Mouse (Mus musculus): ENCODE results near the gene Nfkb1.

The Nfkb1 gene

DNA sequence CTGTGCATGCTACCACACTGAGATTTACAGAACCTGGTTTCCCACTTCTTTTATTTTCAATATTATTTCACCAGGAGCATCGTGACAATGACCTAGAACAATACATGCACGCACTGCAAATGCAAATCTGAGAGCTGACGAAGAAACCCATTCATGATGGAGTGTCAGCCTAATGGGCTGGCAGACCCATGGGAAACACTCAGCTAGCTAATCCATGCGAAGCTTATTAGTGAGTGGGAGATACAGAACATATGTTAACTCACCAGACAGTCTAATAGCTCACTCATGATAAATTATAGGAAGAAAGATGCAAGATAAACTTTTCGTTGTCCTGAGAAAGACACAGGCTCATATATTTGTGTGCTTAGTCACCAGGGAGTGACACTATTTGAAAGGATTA lies 19.2 kb downstream of the Nfkb1 start:
- DNase-seq (ENCODE audit: low spot score in 2 of 2): no peak

- no peak for DNase-seq (ENCODE audit: low spot score in 2 of 2)
Measured at GRCm38 (mm10) chr3:135670869-135671268, 20.5 kb downstream of the Nfkb1 start.

GRCm38 (mm10) chr3:135667084-135667483 lies 24.3 kb downstream of the Nfkb1 start:
- peak in 1 of 2 experiments; percentile 24 for DNase-seq (ENCODE audit: low spot score in 2 of 2)

DNA sequence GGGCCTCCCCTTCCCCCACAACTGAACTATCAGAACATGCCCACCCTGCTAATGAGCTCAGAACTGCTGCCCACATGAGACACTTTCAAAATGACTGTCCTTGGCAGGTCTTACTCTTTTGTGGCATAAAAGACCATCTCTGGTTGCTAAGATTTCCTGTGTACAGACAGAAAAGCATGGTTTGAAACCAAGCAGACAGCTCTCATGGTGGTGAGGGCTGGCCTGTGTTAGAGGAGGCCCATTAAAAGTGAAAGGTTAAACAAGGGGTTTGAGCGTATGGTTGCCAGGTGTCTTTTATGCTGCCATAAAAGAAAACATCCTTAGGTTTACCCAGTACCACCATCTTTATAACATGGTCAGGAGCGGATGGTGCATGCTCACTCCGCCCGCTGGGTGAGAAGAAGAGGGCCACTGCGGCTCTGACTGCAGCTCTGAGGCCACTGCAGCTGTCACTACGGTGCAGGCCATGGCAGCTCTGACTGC lies 25.5 kb downstream of the Nfkb1 start:
- DNase-seq (ENCODE audit: low spot score in 2 of 2): no peak

DNA sequence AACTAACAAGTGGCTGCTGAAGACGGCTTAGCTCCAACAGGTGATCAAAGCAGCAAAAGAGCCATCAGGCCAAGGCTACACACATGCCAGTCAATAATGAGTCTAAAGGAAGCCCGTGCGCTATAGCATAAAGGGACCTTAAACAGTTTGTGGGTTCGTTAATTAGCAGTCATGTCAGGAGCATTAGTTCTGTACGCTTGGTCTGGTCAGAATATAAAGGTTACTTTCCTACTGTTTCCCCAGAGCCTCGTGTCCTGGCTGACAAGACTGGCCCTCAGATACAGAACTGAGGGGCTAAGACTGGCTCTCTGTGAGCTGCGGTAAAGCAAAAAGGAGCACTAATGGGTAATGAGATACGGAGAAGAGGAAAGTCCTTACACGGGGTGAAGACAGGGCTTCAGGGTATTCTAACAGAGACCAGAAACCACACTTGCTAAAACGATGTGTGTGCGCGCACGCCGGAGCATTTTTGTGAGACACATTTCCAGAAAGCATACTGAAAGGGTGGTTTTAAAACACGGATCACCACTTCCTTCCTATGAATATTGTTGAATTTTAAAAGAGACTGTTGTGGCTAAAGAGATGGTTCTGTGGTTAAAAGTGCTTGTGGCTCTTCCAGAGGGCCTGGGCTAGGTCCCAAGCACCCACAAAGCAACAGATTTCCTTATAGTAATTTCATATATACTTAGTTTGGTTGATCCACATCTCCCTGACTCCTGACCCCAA lies 29.0 kb downstream of the Nfkb1 start:
- DNase-seq (ENCODE audit: low spot score in 2 of 2): no peak

DNA sequence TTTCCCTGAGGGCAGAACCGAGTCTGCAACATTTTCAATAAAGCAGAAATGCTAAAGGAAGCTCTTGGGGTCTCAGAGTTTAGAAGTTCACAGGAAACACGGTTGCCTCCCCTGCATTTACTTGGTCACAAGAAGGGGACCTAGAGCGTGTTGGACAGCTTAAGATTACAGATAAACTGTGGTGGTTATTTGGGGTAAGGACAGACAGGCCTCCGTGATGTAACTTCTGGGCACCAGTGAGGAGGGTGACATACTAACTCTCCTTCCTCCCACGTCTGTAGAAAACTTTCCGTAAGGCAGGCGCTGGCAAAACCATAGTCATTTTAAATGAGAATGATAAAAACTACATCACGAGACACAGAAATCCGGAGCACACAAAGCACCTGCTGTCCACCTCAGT lies 29.6 kb downstream of the Nfkb1 start:
- DNase-seq (ENCODE audit: low spot score in 2 of 2): no peak

- no peak for DNase-seq (ENCODE audit: low spot score in 2 of 2)
Measured at GRCm38 (mm10) chr3:135658540-135659097, 32.7 kb downstream of the Nfkb1 start.

- no peak for DNase-seq (ENCODE audit: low spot score in 2 of 2)
Measured at GRCm38 (mm10) chr3:135656156-135656555, 35.2 kb downstream of the Nfkb1 start.

- no peak for DNase-seq (ENCODE audit: low spot score in 2 of 2)
Measured at GRCm38 (mm10) chr3:135650773-135651555, 40.4 kb downstream of the Nfkb1 start.

GRCm38 (mm10) chr3:135649809-135650208 lies 41.5 kb downstream of the Nfkb1 start:
- no peak for DNase-seq (ENCODE audit: low spot score in 2 of 2)

GRCm38 (mm10) chr3:135648501-135648900 lies 42.8 kb downstream of the Nfkb1 start:
- no peak for DNase-seq (ENCODE audit: low spot score in 2 of 2)

GRCm38 (mm10) chr3:135646622-135647021 lies 44.7 kb downstream of the Nfkb1 start:
- no peak for DNase-seq (ENCODE audit: low spot score in 2 of 2)

DNA sequence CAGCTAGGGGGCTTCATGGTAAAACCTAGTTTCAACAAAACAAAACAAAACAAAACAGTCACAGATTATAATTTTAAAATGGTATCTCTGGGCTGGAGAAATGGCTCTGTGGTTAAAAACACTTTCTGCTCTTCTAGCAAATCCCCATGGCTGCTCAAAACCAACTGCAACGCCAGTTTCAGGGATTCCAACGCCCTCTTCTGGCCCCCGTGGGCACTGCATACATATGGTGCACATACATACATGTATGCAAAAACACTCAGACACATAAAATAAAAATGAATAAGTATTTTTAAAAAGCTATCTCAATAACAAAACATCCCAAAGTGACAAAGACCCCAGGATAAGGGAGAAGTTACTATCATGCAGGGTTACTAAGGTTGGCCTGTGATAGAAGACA lies 46.4 kb downstream of the Nfkb1 start:
- no peak for DNase-seq (ENCODE audit: low spot score in 2 of 2)

- DNase-seq (ENCODE audit: low spot score in 2 of 2): no peak
Measured at GRCm38 (mm10) chr3:135641623-135641915, 49.8 kb downstream of the Nfkb1 start.

DNA sequence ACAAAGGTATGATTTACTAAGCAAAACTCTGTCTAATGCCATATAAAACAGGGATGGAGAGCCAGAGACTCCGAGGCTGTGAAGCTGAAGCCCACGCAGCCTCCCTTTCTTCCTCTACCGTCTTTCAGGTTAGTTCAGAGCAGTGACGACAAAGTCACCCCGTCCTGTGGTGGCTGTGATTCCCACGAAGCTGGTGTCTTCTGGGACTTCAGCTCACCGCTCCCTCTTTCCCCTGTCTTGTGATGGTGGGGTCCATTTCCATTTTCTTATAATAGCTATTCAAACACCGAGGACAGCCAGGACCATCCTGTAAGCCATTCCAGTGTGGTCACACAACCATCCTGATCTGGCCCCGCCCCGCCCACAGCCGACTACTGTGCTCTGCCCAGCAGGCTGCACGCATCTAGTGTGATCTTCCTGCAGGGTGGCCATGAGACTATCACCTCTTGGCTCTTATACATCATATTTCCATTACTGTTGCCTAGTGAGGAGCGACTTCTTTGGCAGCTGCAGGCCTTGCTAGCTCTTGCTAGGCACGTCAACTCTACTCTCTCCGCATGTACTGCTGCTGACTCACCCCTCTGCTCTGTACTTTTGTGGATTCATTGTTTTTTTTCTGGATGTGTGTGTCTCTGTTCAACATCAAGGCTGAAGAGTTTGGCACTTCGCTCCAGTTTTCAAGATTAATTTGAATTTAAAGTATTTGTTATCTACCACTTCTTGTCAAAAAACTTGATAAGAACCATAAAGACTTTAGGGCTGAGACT lies 50.3 kb downstream of the Nfkb1 start:
- DNase-seq (ENCODE audit: low spot score in 2 of 2): no peak

- DNase-seq (ENCODE audit: low spot score in 2 of 2): no peak
Measured at GRCm38 (mm10) chr3:135640203-135640602, 51.1 kb downstream of the Nfkb1 start.

DNA sequence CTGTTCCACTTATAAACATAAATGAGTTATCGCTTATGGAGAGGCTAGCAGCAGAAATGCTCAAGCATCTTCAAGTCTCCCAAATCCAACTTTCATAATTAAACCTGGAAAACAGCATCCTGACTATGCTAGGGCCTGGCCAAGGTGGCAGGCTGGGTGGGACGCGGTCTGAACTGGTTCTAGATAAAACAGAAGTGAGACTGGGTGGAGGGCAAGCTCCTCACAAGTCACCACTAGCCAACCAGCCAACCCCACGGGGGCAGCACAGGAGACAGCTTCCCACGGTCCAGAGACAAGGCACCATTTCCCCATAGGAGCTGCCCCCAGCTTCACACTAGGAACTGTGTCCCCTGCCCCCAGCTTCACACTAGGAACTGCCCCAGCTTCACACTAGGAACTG lies 53.8 kb downstream of the Nfkb1 start:
- no peak for DNase-seq (ENCODE audit: low spot score in 2 of 2)

- no peak for DNase-seq (ENCODE audit: low spot score in 2 of 2)
Measured at GRCm38 (mm10) chr3:135636454-135636853, 54.9 kb downstream of the Nfkb1 start.

DNA sequence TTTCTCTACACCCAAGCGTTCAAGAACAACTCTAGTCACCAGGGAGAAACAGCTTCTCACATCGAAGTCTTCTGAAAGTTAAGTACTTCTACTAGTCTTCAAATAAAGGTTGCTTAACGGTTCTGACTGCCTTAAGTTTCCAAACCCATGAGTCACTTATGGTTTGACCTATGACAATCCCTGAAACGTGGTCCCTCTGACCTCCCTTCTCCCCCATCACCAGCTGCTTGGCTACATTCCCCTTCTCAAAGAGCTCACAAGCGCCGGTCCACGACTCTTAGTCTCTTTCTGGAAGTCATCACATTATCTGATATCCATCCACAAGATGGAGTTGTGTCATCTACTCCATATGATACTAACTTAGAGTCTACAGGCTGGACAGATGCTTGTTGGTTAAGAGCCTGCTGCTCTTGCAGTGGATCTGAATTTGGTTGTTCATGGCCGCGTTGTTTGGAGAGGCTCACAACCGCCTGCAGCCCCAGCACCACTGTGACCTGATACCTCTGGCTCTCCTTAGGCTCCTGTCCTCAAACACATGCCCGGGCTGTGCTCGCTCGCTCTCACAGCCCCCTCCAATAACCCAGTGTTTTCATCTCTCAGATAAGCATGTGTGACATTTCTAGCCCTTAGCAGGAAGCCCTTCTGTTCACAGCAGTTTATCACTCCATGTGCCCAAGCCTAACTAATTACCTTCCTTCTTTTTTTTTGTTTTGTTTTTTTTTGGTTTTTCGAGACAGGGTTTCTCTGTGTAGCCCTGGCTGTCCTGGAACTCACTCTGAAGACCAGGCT lies 55.5 kb downstream of the Nfkb1 start:
- no peak for DNase-seq (ENCODE audit: low spot score in 2 of 2)

DNA sequence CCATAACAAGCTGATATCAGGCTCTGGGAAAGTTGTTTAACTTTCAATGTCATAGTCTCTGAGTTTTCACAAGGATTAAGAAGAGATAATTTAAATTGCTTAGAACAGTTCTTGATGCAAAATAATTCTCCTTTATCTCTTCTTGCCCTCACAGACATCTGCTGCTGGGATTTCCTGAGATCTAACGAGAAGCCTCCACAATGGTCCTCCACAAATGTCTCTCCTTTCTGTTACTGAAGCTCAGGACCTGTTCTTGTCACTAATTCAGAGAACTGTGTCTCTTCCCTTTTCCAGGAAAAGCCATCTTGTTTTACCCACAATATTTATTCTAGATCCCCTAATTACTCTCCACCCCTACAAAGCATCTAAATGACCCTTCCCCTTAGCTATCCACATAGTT lies 56.3 kb downstream of the Nfkb1 start:
- DNase-seq (ENCODE audit: low spot score in 2 of 2): no peak

DNA sequence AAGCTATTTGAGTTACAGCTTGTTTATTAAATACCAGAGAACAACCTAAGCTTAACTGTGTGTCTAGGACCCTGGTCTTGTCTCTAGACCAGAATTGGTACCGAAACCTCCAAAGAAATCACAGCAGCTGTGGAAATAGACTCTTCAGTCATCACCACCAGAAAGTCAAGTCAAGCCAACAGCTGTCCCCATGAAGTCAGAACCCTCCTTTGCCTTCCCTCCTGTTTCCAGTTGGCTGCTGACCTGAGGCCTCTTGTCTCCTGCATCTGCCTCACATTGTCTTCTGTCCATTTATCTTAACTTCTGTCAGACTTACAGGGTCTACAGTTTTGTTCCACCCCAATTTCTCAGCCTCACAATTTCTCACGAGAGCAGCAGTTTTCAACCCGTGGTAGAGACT lies 57.1 kb downstream of the Nfkb1 start:
- DNase-seq (ENCODE audit: low spot score in 2 of 2): no peak
